Mouse (Mus musculus) embryonic facial prominence, embryonic 15.5 days (tissue): Measurements from ENCODE around the gene Ikbkg. TPM values are rescaled to one million over a fixed set of nuclear protein-coding genes. Genes with fewer than 3 reads are reported as not detected.

Experiments
- ATAC-seq: fragments of 200-750 bp; cut with Nextera tagmentation; 2 replicates; pipeline ENCODE4 v1.8.0; 2017; ENCODE audit warnings: low read depth, moderate TSS enrichment; ENCODE audit not compliant: insufficient number of reproducible peaks, low FRiP score, low TSS enrichment
- H3K27ac ChIP-seq: fragments of 300-500 bp; sonication (generic); replicated peaks from 2 replicates; pipeline ENCODE4 v1.5.1; 2015; ENCODE audit warnings: mild to moderate bottlenecking, inconsistent platforms
- H3K27me3 ChIP-seq: fragments of 300-500 bp; sonication (generic); 2 replicates; pipeline ENCODE4 v1.6.1; 2015; ENCODE audit warnings: inconsistent platforms
- H3K36me3 ChIP-seq: fragments of 300-500 bp; sonication (generic); 2 replicates; pipeline ENCODE4 v1.6.1; 2015; ENCODE audit warnings: mild to moderate bottlenecking, inconsistent platforms
- H3K4me1 ChIP-seq: fragments of 300-500 bp; sonication (generic); 2 replicates; pipeline ENCODE4 v1.6.1; 2015; ENCODE audit warnings: inconsistent platforms
- H3K4me2 ChIP-seq: fragments of 300-500 bp; sonication (generic); replicated peaks from 2 replicates; pipeline ENCODE4 v1.6.1; 2015; ENCODE audit warnings: mild to moderate bottlenecking, inconsistent platforms
- H3K4me3 ChIP-seq: fragments of 300-500 bp; sonication (generic); replicated peaks from 2 replicates; pipeline ENCODE4 v1.5.1; 2015; ENCODE audit warnings: mild to moderate bottlenecking, inconsistent platforms
- H3K9ac ChIP-seq: fragments of 300-500 bp; sonication (generic); 2 replicates; pipeline ENCODE4 v1.6.1; 2015; ENCODE audit warnings: inconsistent platforms
- H3K9me3 ChIP-seq: fragments of 300-500 bp; sonication (generic); replicated peaks from 2 replicates; pipeline ENCODE4 v1.6.1; 2016; ENCODE audit warnings: inconsistent platforms
- WGBS: fragments of 180-500 bp; shearing (Covaris S2); methylation state at CpG from one replicate; pipeline ENCODE4 v1.1.7; 2015; 5-methylcytosine and 5-hydroxymethylcytosine counted together
- polyA plus RNA-seq: library from polyadenylated mRNA; unstranded; fragments of >200 nt; fragmentation: Nextera tagmentation; extraction: Ambion mirVana; gene quantifications from 2 replicates; pipeline ENCODE4 v1.2.1, GENCODE M21; 2015

Gene Ikbkg
- polyA plus RNA-seq, 1 experiment from 2014 or later, result 21.4 TPM

DNA sequence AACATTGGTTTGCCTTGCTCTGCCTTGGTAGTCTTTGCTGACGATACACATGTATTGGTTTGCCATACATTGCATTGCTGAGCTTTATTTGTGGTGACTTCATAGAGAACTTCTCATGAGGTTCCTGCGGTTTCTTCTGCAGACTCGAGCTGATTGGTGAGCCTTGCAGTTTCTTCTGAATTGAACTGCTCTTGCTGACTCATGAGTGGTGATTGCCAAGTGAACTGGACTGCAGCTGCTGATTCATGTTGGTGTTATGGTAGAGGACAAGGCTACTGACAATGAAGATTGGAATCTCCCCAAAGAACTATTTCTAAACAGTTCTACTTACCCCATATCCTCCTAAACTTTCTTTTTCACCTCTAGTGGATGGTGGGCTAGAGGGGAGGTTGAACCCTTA lies 7.0 kb downstream of the Ikbkg start:
- no peaks in the 10 kb centered on the region for H3K9me3 ChIP-seq
- WGBS, result 88% methylated on average over 3 of the region's 3 CpGs
- H3K36me3 ChIP-seq, result no peaks in the 10 kb centered on the region

GRCm38 (mm10) chrX:74408340-74408739 lies 15.2 kb downstream of the Ikbkg start:
- Histone ChIP-seq H3K9me3 (no peaks in the 10 kb centered on the region), H3K4me1 (no peaks in the 10 kb centered on the region), H3K4me2 (no peak overlapping the region), H3K4me3 (no peak overlapping the region), H3K9ac (no peak overlapping the region), H3K27ac (no peak overlapping the region), H3K27me3 (no peaks in the 10 kb centered on the region), H3K36me3 (0 out of 2 replicates have a peak, but pooled peaks cover 3% of the 10 kb centered on the region)
- ATAC-seq, result no peak
- WGBS, result 44% methylated on average over 2 of the region's 2 CpGs

More for the DNA sequence above, 7.0 kb downstream of the Ikbkg start:
- no peak overlapping the region for H3K9ac ChIP-seq
- no peaks in the 10 kb centered on the region for H3K4me1 ChIP-seq
- no peak overlapping the region for H3K4me3 ChIP-seq
- ATAC-seq, result no peak
- H3K27ac ChIP-seq, result no peak overlapping the region
- H3K27me3 ChIP-seq, result no peaks in the 10 kb centered on the region
- H3K4me2 ChIP-seq, result no peak overlapping the region

DNA sequence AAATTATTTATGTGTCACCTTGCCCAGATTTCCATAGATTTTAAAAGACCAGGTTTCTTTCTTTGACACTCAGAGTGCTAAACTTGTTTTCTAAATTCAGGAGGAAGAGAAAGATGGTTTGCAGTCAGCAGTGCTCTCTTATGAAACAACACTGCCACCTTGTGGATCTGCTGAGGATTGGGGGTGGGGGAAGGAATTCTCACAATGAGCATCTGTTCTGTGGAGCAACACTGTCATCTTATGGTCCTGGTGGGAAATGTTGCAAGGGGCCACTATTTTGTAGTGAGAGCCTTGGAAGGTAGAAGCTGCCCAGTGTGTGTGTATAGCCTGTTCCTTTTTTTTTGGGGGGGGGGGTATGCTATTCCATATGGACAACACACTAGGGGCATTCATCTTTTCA lies 20.3 kb downstream of the Ikbkg start:
- Histone ChIP-seq H3K4me3 (no peak overlapping the region), H3K4me2 (no peak overlapping the region), H3K27ac (no peak overlapping the region), H3K9ac (no peak overlapping the region), H3K4me1 (no peaks in the 10 kb centered on the region), H3K27me3 (no peaks in the 10 kb centered on the region), H3K9me3 (no peaks in the 10 kb centered on the region), H3K36me3 (0 out of 2 replicates have a peak, but pooled peaks cover 3% of the 10 kb centered on the region)
- no peak for ATAC-seq

DNA sequence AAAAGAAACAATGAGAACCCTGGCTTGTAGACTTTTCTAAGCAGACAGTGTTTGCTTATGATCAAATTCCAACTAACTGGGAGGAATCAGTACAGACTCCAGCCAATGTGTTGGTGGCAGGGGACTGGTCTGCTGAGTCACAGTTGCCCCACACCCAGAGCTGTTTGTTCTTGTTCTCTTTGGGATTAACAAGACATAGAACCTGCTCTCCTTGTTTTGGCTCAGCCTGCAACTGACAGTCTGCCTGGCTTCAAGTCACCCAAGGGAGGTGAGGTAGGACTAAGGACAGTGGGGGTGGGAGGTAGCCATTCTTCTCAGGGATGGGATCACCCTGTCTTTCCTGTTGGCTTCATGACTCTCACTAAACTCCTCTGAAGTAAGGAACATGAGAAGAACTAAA lies 31.4 kb downstream of the Ikbkg start:
- ATAC-seq, result no peak
- Histone ChIP-seq H3K27me3 (no peaks in the 10 kb centered on the region), H3K36me3 (no peaks in the 10 kb centered on the region), H3K9ac (no peak overlapping the region), H3K4me1 (no peaks in the 10 kb centered on the region), H3K4me2 (no peak overlapping the region), H3K4me3 (no peak overlapping the region), H3K27ac (0 out of 2 replicates have a peak overlapping the region, but pooled peaks have one; percentile 39), H3K9me3 (no peaks in the 10 kb centered on the region)

DNA sequence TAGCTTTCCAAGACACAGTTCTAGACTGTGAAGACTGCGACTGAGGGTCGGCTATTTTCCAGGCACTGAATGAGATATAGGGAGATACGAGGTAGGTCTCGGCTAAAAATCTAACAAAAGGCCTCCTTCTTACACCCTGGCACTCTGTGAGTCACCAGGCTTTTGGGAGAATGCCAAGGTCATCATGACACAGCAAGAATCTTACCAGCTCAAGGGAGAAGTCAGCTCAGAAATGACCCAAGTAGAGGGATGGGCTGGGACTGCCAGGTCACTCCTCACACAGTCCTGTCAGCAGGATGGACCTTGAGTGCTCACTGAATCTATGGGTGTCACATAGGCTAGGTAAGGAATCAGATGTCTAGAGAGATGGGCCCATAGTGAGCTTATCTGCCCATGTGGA lies 32.1 kb downstream of the Ikbkg start:
- no peaks in the 10 kb centered on the region for H3K36me3 ChIP-seq
- H3K4me2 ChIP-seq, result no peak overlapping the region
- no peaks in the 10 kb centered on the region for H3K27me3 ChIP-seq
- H3K4me3 ChIP-seq, result no peak overlapping the region
- H3K4me1 ChIP-seq, result no peaks in the 10 kb centered on the region
- H3K9me3 ChIP-seq, result no peaks in the 10 kb centered on the region
- 0 out of 2 replicates have a peak overlapping the region, but pooled peaks have one; percentile 39 for H3K27ac ChIP-seq
- 76% methylated on average over 4 of the region's 4 CpGs for WGBS
- ATAC-seq, result no peak
- no peak overlapping the region for H3K9ac ChIP-seq

GRCm38 (mm10) chrX:74426256-74426655 lies 33.2 kb downstream of the Ikbkg start:
- WGBS, result 55% methylated on average over 1 of the region's 1 CpGs
- Histone ChIP-seq H3K27me3 (no peaks in the 10 kb centered on the region), H3K9ac (no peak overlapping the region), H3K4me1 (no peaks in the 10 kb centered on the region), H3K36me3 (no peaks in the 10 kb centered on the region), H3K27ac (no peak overlapping the region), H3K9me3 (no peaks in the 10 kb centered on the region), H3K4me3 (no peak overlapping the region), H3K4me2 (no peak overlapping the region)
- no peak for ATAC-seq

DNA sequence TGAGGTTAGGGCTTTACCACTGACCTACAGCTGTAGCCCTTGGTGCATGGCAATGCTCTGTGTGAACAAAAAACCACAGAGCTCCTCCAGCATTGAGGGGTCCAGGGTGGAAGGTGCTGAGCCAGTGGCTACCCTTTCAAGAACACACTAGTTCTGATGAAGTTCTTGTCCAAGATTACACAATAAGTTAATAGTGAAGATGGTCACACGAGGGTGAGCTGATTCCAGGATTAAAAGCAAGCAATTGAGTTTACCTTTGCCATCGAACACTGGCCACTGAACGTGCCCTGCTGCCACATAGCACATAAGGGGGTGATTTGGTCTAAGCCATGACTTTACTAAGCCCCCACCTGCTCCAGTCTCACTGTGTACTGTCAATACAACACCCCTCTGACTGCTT lies 34.0 kb downstream of the Ikbkg start:
- Histone ChIP-seq H3K36me3 (no peaks in the 10 kb centered on the region), H3K9me3 (no peaks in the 10 kb centered on the region), H3K27ac (no peak overlapping the region), H3K9ac (no peak overlapping the region), H3K4me3 (no peak overlapping the region), H3K27me3 (no peaks in the 10 kb centered on the region), H3K4me2 (no peak overlapping the region), H3K4me1 (no peaks in the 10 kb centered on the region)
- ATAC-seq, result no peak
- 69% methylated on average over 3 of the region's 3 CpGs for WGBS

DNA sequence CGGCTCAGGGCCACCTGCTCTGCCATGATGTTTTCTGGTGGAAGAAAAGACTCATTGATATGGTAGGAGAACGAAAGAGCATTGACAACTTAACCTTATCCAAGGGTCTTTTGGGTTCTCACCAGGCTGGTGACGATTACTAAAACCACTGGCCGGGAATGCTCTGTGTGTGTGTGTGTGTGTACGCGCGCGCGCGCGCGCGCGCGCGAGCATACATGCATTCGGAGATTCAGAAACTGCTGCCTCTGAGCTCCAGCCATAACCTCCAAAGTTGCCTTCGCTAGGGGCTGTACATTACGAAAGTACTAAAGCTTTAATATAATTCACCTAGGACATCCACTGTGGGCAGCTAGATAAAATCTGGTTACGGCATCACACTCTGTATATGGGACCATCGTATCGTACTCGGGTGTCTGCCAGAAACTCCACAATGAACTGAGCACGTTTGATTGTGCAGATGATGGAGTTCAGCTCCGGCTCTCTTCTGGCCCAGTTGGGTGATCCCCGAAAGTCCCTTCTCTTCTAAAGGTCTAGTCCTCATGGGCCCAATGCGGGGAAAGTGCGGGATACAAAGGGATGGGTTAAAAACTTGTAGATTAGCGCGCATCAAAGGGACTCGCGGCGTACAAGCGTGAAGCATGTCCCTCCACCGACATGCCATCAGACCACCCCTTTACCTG lies 35.2 kb downstream of the Ikbkg start:
- H3K36me3 ChIP-seq, result no peaks in the 10 kb centered on the region
- 24% methylated on average over 35 of the region's 35 CpGs for WGBS
- H3K27ac ChIP-seq, result peak overlapping the region; percentile 59
- ATAC-seq, result peak; percentile 30; the same call in 1 of the 2 replicates
- H3K4me3 ChIP-seq, result peak overlapping the region; percentile 56
- no peaks in the 10 kb centered on the region for H3K27me3 ChIP-seq
- H3K4me1 ChIP-seq, result no peaks in the 10 kb centered on the region
- peak overlapping the region; percentile 33 for H3K9ac ChIP-seq
- H3K9me3 ChIP-seq, result no peaks in the 10 kb centered on the region
- H3K4me2 ChIP-seq, result peak overlapping the region; percentile 53

DNA sequence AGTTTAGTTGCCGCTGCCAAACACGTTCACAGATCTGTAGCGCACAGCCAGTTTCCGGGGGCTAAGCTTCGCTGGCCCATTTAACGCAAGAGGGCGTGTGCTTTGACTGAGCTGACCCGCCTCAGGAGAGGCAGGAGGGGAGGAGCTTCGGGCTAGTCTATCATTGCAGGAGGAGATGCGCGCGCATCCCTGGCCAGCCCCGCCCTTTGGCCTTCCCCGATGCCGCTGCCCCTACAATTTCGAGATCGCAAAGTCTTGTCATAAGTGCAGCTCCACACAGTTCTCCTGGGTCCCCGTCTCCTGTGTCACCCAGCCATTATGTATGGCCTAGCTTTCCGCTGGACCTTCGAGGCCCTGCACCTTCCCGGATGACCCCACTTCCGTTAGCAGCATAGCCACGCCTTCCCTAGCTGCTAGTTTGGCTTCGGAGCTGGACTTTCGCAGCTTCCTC lies 35.8 kb downstream of the Ikbkg start, which contains the start of gene G6pdx:
G6pdx (minus strand) TSS at position 369 of the 451 bp plus-strand sequence.
- H3K4me2 ChIP-seq, result peak within 1 kb of the TSS; percentile 53
- H3K27ac ChIP-seq, result peak within 1 kb of the TSS; percentile 90
- no peaks in the 10 kb centered on the region for H3K27me3 ChIP-seq
- no peaks in the 10 kb centered on the region for H3K9me3 ChIP-seq
- peak within 1 kb of the TSS; percentile 35 for H3K9ac ChIP-seq
- 22% methylated on average over 25 of the region's 25 CpGs for WGBS
- peak within 1 kb of the TSS; percentile 56 for H3K4me3 ChIP-seq
- H3K36me3 ChIP-seq, result no peaks in the 10 kb centered on the region
- no peaks in the 10 kb centered on the region for H3K4me1 ChIP-seq
- peak; percentile 83 for ATAC-seq

DNA sequence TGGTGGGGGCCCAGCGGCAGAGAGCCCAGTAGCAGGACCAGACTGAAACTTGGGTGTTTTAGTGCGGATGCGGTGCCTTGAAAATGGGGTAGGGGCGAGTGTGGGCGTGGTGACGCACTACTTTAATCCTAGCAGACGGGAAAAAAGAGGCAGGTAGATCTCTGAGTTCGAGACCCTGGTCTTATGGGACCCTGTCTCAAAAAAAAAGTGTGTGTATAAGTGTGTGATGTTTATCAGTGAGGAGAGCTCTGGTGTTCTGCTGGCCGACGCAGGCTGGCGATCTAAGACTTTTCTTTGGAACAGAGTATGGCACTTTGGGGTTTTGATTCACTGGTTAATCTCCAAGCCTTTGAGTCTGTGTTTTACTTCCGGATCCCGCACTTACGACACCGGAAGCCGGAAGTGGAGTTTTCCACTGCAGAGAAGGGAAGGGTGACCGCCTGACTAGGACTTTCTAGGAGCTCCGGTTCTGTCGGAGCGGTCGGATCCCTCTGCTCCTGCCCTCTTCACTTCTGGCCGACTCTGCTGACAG lies 36.3 kb downstream of the Ikbkg start:
- WGBS, result 17% methylated on average over 22 of the region's 22 CpGs
- Histone ChIP-seq H3K9ac (peak overlapping the region; percentile 35; the same call in 1 of the 2 replicates), H3K4me1 (no peaks in the 10 kb centered on the region), H3K4me2 (peak overlapping the region; percentile 53), H3K27me3 (no peaks in the 10 kb centered on the region), H3K27ac (peak overlapping the region; percentile 90), H3K4me3 (peak overlapping the region; percentile 56), H3K36me3 (no peaks in the 10 kb centered on the region), H3K9me3 (no peaks in the 10 kb centered on the region)
- ATAC-seq, result peak; percentile 64; the same call in 1 of the 2 replicates

DNA sequence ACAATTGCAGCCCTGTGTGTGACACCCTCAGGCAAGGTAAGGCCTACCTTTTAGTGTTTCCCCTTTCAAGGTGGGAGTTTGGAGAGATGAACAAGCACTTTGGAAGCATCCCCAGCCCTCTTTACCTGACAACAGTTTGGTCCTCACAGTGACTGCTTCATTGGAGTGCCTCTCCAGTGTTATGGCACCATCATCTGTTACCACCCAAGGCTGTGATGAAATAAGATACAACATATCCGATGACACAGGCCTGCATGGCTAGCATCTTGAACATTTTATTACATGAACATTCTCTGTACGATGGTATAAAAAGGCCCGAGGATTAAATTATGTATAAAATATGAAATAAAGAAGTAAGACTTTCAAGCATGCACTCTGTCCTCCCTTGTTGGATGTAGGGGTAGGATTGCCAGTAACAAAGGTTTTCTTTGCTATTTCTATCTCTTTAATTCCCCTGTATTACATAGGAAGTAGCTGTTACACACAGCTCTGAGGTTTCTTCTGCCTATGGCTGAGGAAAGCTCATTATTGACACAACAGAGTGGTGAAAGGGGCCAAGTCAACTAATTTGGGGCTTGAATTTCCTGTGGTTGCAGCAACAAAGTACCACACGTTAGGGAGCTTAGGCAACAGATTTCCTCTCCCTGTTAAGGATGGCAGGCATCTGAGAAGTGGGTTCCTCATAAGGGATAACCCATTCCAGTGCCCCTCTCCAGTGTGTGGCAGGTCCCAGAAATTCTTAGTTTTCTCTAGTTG lies 58.2 kb downstream of the Ikbkg start:
- WGBS, result 69% methylated on average over 4 of the region's 4 CpGs
- H3K4me3 ChIP-seq, result no peak overlapping the region
- no peaks in the 10 kb centered on the region for H3K9me3 ChIP-seq
- no peaks in the 10 kb centered on the region for H3K4me1 ChIP-seq
- 0 out of 2 replicates have a peak, but pooled peaks cover 7% of the 10 kb centered on the region for H3K36me3 ChIP-seq
- no peaks in the 10 kb centered on the region for H3K27me3 ChIP-seq
- ATAC-seq, result no peak
- no peak overlapping the region for H3K4me2 ChIP-seq
- no peak overlapping the region for H3K9ac ChIP-seq
- H3K27ac ChIP-seq, result no peak overlapping the region
